Mouse (Mus musculus) cerebellum, postnatal 4 days (tissue): ENCODE data around the gene Pgpep1.
A peak's percentile ranks its signal among the peaks of the same experiment; 100 is the strongest.

Experiments used
- DNase-seq, 2 experiments: peaks; one replicate each; pipeline ENCODE4 v3.0.0; 2022; ENCODE audit warnings: low spot score in 2 of 2, mixed read lengths in 1 of 2

Gene Pgpep1

DNA sequence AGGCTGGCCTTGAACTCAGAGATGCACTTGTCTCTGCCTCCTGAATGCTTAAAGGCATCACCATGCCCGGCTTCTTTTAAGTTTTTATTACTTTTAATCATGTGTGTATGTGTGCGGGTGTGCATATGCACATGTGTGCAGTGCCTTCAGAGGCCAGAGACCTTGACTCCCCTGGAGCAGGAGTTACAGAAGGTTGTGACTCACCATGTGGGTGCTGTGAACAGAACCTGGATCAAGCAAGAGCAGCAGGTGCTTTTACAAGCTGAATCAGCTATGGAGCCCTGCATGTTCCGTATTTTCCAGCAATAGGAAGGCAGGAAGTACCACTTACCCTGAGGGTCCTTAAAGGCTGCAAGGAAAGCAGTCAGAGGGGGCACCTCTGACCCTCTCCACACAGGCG is 31.0 kb upstream of the Pgpep1 start:
- DNase-seq = no peak

DNA sequence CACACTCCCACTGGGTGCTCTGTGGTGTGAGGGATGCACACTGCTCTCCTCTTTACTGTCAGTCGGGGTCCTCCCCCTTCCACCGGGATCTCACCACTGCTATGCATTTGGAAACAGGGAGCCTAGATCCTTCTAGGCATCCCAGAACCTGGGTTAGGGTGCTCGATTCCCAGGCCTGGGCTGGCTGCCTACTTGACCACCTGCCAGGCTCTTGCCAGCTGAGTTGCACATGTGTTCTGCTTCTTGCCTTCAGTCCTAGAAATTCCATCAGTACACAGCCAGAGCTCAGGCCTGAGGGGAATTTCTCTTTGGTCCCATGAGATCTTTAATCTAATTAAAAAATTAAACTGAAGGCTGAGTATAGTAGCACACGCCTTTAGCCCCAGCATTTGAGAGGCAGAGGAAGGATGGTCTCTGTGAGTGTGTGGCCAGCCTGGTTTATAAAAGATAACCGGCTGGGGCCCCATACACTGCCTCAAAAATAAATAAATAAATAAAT is 29.8 kb upstream of the Pgpep1 start:
- DNase-seq = no peak

DNA sequence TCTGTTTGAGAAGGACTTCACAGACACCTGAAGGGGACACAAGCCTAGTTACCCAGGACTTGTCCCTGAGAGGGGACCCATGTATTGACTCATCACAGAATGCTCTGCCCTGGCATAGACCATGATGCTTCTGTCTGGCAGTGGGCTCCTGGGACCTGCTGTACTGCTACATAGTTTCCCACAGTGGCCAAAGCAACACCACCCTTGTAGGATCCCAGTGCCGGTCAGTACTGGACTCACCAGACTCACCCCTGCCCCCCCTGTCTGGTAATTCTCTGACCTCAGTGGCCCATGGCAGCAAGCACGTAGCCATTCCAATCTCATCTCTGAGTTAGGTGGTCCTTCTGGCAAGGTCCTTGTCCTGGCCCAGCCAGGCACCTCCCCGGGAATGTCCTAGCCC is 27.9 kb upstream of the Pgpep1 start:
- no peak for DNase-seq

DNA sequence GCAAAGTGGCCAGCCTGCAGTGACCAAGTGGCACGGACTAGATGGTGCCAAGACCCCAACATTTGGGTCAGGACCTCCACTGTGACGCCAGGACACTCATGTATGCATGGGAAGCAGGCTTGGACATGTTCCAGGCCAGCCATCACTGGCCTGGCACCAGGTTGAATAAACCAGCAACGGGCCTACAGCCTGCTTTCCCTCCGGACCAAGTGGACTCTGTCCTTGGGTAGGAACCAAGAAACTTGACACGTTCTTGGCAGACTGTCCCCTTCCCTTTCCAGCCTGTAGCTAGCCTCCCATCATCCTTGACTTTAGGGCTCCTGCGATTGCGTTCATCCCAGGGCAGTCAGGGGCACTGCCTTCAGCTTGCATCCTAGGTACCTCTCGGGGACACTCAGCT is 27.4 kb upstream of the Pgpep1 start:
- peak in 1 of 2 experiments; percentile 58 for DNase-seq

DNA sequence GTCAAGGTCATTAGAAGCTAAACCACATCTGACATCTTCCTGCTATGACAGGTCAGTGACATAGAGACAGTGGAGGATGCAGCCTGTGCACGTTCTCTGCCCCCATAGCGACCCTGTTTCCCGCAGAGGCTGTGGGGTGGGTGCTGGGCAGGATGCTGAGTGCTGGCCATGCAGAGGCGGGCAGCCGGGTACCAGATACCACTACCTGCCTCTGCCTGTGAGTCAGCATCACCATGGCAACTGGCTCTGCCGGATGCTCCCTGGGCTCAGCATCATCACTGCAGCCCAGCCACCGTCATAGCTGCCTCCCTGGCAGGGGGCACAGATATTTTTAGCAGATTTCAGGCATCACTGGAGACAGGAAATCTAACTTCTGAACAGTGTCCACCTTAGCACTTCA is 24.1 kb upstream of the Pgpep1 start:
- no peak for DNase-seq

DNA sequence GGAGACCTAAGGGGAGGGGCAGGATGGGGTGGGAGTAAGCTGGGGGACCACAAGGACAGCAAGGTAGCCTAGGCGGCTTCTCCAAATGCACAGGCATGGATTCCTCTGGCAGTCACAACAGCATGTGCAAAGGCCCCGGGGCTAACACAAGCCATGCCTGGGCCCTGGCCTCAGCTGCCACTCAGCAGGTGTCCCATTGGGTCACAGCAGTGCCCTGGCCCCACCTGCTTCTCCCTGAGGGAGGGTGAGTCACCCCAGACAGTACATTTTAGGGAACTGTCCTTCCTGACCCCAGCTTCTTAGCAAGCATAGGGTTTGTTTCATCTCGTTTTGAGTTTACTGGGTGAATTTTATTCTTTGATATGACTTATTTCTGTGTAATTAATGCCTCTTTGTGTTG is 22.5 kb upstream of the Pgpep1 start:
- no peak for DNase-seq

DNA sequence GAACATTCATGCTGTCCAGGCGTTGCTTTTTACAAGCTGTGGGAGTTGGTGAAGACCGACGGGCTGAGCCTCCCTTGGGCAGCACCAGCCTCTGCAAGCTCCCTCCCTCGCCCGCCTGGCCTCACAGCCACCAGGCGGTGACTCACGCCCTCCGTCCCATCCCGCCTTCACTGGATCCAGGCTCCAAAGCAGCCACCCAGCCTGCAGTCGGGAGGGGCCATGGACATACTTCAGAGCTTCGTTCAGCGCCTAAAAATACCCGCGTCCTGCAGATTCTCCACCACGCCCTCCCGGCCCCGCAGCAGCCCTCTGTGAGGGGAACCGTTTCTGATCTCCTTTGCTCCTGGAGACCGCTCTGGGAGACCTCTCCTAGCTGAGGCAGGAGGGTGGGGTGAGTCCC is 22.0 kb upstream of the Pgpep1 start:
- no peak for DNase-seq

DNA sequence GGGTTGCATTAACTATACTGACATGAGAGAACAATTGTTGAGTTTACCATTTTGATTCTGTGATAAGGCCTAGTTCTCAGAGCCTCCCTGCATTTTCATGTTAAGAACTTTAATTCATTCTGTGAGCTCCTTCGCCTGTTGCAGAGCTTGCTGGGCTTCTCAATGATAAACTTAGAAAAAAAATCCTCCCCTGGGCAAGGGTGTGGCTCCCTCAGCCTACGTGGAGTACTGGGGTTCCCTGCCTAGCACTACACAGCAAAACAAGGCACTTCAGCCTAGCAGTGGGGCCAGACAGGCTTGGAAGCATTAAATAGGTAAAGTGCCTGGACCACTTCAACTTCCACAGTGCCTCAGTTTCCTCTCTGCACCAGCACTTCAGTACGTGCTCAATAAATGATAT is 21.2 kb upstream of the Pgpep1 start:
- DNase-seq = no peak

DNA sequence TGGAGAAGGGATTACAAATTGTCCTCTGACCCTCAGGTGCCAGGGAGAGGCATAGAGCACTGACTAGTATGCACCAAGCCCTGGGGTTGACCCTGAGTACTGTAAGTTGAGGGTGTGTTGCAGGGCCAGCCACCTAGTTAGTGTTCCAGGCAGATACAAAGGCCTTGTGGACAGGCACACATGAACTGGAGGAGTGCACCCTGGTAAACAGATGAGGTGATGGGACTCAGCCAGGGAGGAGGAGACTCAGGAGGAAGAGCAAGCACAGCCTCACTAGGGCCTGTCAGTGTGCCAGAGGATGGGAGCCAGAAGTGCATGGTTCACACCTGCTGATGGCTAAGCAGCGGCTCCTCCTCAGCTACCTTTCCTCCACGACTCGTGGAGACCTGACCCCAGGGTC is 19.9 kb upstream of the Pgpep1 start:
- DNase-seq = no peak

DNA sequence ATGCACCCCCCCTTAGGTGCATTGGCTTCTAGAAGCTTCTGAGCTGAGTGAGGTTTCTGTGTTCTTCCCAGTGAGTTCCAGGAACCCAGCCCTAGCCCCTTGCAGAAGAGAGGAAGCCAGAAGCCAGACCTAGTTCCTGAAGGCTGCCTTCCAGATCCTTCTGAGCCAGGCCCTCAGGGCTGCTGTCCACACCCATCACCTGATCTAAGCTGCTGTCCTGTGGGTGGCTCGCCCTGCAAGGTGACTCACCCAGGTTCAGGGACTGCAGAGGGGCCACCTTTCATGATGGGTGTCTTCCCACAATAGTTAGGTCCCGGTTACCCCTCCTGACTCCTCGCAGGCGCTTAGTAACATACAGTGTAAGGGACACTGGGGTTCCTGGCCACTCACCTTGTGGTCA is 19.2 kb upstream of the Pgpep1 start:
- DNase-seq = no peak

DNA sequence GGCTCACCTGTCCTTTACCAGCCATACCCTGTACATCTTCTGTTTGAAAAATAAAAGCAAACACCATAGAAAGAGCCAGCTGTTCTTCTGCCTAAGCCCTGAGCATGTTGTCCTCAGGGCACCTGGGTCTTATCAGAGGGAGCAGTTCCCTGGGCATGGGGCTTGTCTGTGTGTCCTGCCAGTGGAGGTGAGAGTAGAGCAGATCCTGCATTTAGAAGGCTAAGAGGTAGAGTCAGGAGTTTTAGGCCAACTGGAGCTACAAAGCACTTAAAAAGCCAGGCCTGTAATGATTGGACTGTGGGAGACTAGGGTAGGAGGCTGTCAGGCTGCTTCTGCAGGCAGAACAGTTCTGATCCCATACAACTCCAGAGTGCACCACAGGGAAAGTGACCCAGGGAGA is 18.5 kb upstream of the Pgpep1 start:
- DNase-seq = no peak

DNA sequence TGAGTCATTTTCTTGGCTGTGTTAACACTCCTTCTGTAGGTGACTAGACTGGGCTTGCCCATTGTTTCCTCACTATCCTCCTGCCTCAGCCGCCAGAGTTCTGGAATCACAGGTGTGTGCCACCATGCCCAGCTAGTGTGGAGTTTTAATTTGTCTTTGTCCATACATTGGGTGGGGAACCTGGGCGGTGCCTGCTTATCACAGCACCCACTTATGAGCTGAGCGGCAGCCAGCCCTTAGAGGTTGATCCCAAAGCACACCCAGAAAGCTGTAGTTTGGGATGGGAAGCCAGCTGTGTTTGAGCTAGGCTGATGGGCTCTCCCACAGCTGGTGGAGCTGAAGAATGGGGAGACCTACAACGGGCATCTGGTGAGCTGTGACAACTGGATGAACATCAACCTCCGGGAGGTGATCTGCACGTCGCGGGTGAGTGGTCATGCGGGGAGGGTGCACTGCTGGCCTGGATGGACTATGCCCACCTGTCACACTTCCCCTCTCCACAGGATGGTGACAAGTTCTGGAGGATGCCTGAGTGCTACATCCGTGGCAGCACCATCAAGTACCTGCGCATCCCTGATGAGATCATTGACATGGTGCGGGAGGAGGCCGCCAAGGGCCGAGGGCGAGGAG is 17.4 kb upstream of the Pgpep1 start:
- no peak for DNase-seq

DNA sequence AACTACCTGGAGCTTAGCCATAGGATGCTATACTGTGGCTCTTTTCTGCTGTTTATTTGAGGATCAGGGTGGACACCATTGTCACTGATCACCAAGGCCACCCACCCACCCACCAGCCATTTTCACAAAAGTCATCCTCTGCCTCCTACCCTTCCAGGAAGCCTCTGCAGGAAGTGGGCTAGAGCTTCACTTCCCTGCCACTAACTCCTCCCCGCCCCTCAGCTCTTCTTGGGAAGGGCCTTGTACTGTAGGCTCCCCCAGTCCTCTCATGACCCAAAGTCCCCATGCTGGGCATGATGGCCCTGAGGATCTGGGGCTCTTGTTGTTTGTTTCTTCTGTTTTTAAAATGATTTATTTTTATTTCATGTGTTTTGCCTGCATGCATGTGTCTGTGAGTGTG is 15.1 kb upstream of the Pgpep1 start:
- no peak for DNase-seq

DNA sequence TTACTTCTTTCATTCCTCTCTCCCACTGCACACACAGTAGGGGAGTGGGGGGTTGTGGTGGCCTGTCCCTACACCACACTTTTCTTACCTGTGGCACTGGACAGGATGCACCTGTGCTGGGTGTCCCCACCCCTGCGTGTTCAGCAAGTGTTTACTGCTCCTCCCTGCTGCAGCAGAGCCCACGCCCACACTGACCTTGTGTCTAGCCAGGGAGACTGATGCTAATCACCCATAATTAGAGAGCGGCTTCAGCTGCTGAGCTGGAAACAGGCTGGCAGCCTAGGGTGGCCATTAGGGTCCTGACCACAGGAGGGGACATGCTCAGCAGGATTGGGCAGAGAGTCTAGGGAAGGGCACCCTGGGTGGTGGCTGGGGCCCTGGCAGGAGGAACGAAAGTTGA is 14.5 kb upstream of the Pgpep1 start:
- no peak for DNase-seq

DNA sequence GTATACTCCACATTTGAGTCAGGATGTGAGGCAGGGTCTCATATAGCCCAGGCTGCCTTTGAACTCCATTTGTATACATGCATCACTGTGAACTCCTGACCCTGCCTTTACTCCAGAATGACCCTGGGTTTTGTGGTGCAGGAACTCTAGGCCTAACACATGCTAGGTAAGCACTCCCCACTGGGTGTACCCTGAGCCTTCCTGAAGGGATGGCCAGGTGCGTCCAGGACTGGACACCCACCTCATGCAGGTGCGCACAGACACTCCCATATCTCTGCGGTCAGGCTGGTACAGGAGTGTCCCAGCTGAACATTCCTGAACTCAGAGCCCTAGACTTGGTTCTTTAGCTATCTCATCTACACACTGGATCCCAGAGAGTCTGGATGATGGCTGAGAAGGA is 13.9 kb upstream of the Pgpep1 start:
- DNase-seq = no peak

DNA sequence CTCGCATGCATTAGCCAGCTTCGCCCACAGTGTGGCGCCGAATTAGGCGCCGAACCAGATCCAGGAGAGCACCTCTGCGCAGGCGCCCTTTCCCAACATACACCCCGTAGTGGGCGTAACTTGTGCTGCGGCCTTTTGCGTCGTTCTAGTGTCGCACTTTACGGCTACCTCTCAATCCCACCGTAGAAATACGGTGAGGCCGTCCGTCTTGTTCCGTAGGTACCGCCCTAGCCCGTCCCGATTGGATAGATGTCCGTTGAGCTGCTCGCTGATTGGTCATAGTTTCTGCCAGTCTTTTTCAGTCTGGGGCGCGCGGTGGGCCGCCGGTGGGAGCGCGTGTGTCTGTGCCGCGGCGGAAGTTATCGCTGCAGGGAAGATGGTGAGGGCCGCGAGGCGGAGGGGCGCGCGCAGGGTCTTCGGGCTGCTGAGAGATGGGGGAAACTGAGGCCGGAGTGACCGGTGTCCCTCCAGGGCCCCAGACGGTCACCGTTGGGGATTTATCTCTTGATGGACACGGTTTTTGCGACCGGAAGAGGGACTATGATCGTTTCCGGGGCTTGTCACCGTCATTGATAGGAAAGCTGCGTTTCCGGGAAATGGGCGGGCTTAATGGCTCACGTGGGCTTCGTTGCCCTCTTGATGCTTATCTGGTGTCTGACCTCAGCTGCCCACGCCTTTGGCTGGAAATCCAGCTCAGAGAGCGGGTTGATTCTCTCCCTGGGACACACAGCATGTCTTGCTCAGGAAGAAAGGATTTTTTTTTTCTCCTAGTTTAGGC is 13.1 kb upstream of the Pgpep1 start, which contains the start of gene Lsm4:
Lsm4 (plus strand) TSS at position 170 of the 778 bp plus-strand sequence.
- DNase-seq = peak; percentile 97 to 99

DNA sequence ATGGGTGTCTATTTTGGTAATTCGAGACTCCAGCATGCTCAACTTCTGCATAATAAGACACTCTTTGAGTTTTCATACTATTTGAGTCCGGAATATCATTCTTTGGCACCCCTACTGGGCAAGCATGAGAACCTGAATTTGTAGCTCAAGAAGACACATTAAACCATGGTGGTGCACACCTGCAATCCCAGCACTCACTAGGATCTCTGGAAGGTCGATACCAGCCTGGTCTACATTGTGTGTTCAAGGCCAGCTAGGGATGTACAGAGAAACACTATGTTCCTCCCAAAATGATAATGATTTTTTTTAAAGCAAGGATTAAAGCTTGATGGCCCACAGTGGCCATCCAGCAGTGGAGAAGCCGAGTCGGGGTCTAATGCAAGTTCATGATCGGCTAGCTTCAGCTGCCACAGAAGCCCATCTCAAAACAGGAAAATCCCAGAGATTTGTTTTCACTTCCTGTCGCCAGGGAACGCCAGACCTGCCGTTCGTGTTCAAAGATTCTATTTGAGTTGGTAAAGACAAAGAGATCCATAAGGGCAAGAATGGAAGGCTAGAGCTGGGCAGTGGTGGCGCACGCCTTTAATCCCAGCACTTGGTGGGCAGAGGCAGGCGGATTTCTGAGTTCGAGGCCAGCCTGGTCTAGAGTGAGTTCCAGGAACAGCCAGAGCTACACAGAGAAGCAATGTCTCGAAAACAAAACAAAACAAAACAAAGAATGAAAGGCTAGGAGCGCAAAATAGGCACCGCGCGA is 12.3 kb upstream of the Pgpep1 start:
- no peak for DNase-seq

DNA sequence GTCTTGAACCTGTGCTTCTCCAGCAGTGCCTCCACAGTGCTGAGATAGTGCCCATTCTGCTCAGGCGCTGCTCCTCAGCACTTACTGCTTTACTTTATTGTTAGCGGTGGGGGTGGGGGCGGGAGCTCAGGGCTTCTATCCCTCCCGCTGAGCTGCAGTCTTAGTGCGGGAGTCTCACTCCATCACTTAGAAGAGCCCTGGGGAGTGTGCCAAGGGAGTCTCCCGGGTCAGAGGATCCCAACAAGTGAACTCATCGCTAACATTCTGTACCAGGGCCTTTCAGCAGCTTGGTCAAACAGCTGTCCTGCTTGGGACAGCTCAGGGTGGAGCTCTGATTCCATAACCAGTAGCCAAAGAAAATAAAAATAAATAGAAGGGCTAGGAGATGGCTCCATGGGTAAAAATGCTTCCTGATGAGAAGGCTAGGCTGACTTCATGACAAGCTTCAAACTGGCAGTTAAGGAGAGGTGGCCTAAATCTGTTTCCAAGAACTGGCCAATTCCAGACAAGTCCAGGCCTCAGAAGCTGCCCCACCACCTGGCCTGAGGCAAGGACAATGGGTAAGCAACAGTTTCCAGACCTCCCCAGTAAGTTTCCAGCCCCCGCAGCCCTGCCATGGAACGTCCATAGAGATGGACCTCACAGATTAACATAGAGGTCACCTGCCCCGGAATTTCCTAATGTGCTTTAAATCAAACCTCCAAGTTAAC is 11.6 kb upstream of the Pgpep1 start:
- DNase-seq = no peak

DNA sequence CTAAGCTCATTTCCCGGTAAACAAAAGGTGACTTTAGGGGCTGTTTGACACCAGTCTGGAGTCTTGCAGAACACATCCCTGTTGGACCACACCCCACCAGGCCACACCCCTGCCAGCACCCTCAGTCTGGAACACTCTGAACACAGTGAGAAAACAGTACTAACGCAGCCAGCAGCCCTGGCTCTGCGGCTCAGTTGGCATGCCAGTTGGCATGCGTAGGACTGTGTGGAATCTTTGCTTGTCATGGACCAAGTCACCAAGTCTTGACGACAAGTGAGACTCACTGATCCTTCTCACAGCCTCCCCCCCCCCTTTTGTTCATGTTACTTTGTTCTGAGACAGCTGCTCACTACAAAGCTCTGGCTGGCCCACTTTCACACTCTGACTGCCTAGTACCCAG is 6.9 kb upstream of the Pgpep1 start:
- no peak for DNase-seq

DNA sequence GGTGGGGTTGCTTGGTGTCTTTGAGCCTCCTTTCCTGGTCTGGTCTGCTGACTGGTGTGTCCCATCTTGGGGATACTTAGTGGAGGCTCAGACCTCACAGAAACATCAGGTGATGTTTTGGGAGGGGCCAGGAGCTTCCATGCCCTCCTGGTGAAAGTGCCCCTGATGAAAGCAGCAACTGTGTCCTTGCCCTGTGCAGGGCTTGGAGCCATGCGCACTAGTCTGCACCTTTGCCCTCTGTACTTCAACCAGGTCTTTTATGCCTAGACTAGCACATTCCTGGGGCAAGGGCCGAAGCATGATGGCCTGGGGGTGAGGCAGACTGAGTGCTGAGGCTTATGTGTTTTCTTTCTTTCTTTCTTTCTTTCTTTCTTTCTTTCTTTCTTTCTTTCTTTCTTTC is 5.4 kb upstream of the Pgpep1 start:
- DNase-seq = no peak

DNA sequence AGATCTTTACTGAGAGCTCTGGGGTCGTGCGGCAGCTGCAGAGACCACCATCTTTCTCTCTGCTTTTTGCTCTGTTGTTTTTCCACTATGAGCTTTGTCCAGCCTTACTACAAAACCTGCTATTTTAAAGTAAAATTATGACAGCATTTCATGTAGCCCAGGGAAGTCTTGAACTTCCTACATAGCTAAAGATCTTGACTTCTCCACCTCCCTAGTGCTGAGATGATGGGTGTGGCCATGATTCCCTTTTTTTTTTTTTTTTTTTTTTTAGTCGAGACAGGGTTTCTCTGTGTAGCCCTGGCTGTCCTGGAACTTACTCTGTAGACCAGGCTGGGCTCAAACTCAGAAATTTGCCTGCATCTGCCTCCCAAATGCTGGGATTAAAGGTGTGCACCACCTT is 4.4 kb upstream of the Pgpep1 start:
- DNase-seq = no peak

DNA sequence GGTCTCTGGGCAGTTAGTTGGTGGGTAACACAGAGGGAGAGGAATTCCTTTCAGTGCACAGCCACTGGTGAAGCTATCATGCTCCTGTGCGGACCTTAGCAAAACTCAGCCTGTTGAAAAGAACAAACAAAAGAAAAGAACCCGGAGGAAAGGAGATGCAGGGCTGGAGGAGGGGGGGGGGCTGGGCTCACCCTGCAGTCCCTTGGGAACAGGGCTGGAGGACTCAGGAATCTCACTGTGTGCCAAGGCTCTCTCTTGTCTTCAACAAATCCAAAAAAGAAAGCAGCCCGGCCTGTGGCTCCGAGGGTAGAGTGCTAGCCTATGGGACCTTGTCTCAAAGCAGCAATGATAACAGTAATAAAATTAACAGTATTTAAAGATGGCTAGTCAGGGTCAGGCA is 3.5 kb upstream of the Pgpep1 start:
- no peak for DNase-seq
